Mouse (Mus musculus): ENCODE results near the gene Ski. TPM values are rescaled to one million over a fixed set of nuclear protein-coding genes. Genes with fewer than 3 reads are reported as not detected.

Gene Ski
- polyA plus RNA-seq, 1 experiment from 2014 or later = 14.2 TPM

GRCm38 (mm10) chr4:155109471-155109870 is 112.9 kb downstream of the Ski start:
- no peaks in the 10 kb centered on the region for H3K36me3 ChIP-seq (replicated peaks)
- H3K27ac ChIP-seq = no peak overlapping the region
- H3K4me1 ChIP-seq = 0 out of 2 replicates have a peak, but pooled peaks cover 2% of the 10 kb centered on the region
- 89% methylated on average over 5 of the region's 5 CpGs for WGBS
- H3K9me3 ChIP-seq = no peaks in the 10 kb centered on the region
- ATAC-seq (ENCODE audit: low FRiP score) = no peak
- H3K27me3 ChIP-seq = no peaks in the 10 kb centered on the region
- no peak overlapping the region for H3K4me2 ChIP-seq
- H3K9ac ChIP-seq = no peak overlapping the region
- H3K4me3 ChIP-seq (replicated peaks) = no peak overlapping the region

- H3K4me3 ChIP-seq (replicated peaks) = no peak overlapping the region
- no peak for ATAC-seq (ENCODE audit: low FRiP score)
- H3K4me1 ChIP-seq = no peaks in the 10 kb centered on the region
- no peak overlapping the region for H3K27ac ChIP-seq
- no peaks in the 10 kb centered on the region for H3K27me3 ChIP-seq
- H3K9ac ChIP-seq = no peak overlapping the region
- no peak overlapping the region for H3K4me2 ChIP-seq
- H3K9me3 ChIP-seq = no peaks in the 10 kb centered on the region
- H3K36me3 ChIP-seq (replicated peaks) = no peaks in the 10 kb centered on the region
- WGBS = 92% methylated on average over 4 of the region's 4 CpGs
Measured at GRCm38 (mm10) chr4:155107886-155108285, 114.5 kb downstream of the Ski start.

Other genes starting within 250 kb of the Ski start
- 4.2 and 5.3 TPM in 2 replicates for gene Plch2, start 165.8 kb downstream of the Ski start, polyA plus RNA-seq (2016; fragmentation: Nextera tagmentation; extraction: Ambion mirVana)
- gene Pex10, start 155.6 kb downstream of the Ski start, polyA plus RNA-seq (2016; fragmentation: Nextera tagmentation; extraction: Ambion mirVana) = 17.2 and 19.3 TPM in 2 replicates
- 128 and 129 TPM in 2 replicates for gene Rer1, start 136.2 kb downstream of the Ski start, polyA plus RNA-seq (2016; fragmentation: Nextera tagmentation; extraction: Ambion mirVana)
- gene Morn1, start 136.0 kb downstream of the Ski start, polyA plus RNA-seq (2016; fragmentation: Nextera tagmentation; extraction: Ambion mirVana) = 6.9 and 7.0 TPM in 2 replicates
- gene Faap20, start 27.2 kb upstream of the Ski start, polyA plus RNA-seq (2016; fragmentation: Nextera tagmentation; extraction: Ambion mirVana) = 96.4 and 96.9 TPM in 2 replicates
- 26.5 and 26.7 TPM in 2 replicates for gene Prkcz, start 138.8 kb upstream of the Ski start, polyA plus RNA-seq (2016; fragmentation: Nextera tagmentation; extraction: Ambion mirVana)
- gene Gabrd, start 175.5 kb upstream of the Ski start, polyA plus RNA-seq (2016; fragmentation: Nextera tagmentation; extraction: Ambion mirVana) = not detected in 2 replicates
- gene Cfap74, start 186.6 kb upstream of the Ski start, polyA plus RNA-seq (2016; fragmentation: Nextera tagmentation; extraction: Ambion mirVana) = 6.4 and 6.9 TPM in 2 replicates
- not detected in 2 replicates for gene Tmem52, start 246.5 kb upstream of the Ski start, polyA plus RNA-seq (2016; fragmentation: Nextera tagmentation; extraction: Ambion mirVana)